Mouse (Mus musculus) neutrophil, adult 5-6 weeks (primary cell): ENCODE measurements at regions not wholly inside any gene's neighbourhood (a gene's known extent, or its start where the extent isn't known, plus 50 kb on each side); places are given as distances from the start of the nearest gene placed in this dataset.

Experiments
- ATAC-seq: fragments of 151-379, 151-347 bp; 2 replicates; pipeline ENCODE4 v1.8.0; 2017; ENCODE audit warnings: mild to moderate bottlenecking, moderate TSS enrichment; ENCODE audit not compliant: insufficient number of reproducible peaks, poor library complexity, low FRiP score, severe bottlenecking; ENCODE audit errors: extremely low read depth

DNA sequence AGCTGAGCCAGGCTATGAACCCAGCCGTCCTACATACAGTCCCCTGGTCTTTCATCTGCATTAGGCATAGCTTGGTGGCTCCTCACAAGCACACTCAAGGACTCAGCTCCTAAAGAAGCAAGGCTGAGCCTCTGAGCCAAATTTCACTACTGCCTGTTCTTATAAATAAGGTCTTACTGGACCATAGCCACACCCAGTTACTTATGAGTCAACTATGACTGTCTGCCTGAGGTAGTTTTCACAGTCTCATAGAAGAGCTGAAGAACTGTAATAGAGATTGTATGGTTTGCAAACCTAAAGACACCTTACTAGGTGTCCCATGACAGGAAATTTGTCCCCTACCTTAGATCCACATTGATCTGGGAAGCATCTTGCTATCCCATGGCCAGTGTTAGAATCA is 204.1 kb upstream of the Jmjd1c start:
- no peak for ATAC-seq

DNA sequence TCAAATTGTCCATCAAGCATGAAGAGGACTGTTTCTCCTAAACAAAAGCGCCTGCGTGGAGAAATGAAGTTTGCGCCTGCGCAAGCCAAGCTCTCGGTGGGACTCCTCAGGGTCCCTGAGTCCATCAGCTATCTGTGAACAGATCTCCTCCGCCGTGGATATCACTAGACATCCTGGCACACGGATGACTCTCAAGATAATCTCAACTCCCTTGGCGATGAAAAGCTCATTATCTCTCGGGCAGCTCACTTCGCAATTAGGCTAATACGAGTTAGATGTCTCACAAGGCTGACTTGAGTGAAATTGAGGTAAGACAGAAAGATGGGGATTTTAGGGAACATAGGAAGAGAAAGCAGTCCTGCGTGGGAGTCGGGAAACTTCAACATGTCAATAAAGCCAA is 202.1 kb upstream of the Jmjd1c start:
- ATAC-seq, result no peak

GRCm38 (mm10) chr10:66896698-66897622 is 199.0 kb upstream of the Jmjd1c start:
- ATAC-seq, result no peak

DNA sequence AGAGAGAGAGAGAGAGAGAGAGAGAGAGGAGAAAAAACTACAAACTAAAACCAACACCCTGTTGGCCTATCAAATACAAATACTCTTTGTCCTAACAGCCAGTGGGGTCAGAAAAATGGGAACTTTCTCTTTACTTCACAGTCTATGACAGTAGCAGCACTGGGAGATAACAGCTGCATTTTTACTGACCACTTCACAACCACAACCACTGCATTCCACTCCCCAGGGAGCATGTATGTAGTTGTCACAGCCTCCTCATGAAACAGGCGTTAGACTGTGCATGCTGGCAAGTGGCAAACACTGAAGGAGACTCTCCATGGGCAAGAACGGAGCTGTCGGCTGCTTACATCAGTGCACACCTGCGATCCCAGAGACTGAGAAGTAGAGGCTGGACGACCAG is 196.2 kb upstream of the Jmjd1c start:
- ATAC-seq, result no peak

- no peak for ATAC-seq
These were observed 195.1 kb upstream of the Jmjd1c start for GRCm38 (mm10) chr10:66900781-66901180.

DNA sequence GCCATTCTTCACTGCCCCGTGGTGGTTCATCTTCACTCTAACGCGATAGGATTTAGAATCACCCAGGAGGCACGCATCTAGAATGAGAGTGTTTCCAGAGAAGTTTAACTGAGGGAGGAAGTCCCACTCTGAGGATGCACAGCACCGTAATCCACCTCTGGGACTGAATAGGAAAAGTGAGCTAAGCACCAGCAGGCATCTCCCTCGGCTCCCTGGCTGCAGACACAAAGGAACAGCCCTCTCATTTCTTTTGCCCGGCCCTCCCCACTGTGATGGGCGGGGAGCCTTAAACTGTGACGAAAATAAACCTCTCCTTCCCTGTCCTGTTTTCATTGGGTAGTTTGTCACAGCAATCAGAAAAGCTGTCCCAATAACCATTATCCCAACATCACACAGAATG is 194.1 kb upstream of the Jmjd1c start:
- no peak for ATAC-seq

GRCm38 (mm10) chr10:66904552-66905367 is 191.2 kb upstream of the Jmjd1c start:
- no peak for ATAC-seq

DNA sequence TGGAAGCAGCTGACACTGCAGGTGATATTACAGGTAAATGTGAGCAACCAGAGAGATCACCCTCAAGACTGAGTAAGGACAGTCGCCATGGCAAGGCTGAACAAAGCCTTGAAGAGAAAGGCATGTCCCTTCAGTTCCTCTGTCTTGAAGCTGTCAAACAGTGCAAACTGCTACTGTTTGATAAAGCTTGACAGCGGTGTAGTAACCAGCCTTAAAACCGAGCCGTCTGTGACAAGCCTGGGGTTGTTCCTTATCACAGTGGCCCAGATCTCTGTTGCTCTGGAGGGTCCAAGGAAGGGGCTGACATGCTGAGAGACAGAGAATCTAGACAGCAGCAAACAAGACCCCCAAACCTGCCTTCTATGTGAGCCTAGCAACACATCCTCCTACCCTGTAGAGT is 188.1 kb upstream of the Jmjd1c start:
- ATAC-seq, result no peak

- peak; percentile 83 for ATAC-seq
These were observed 186.6 kb upstream of the Jmjd1c start for GRCm38 (mm10) chr10:66909204-66909889.

DNA sequence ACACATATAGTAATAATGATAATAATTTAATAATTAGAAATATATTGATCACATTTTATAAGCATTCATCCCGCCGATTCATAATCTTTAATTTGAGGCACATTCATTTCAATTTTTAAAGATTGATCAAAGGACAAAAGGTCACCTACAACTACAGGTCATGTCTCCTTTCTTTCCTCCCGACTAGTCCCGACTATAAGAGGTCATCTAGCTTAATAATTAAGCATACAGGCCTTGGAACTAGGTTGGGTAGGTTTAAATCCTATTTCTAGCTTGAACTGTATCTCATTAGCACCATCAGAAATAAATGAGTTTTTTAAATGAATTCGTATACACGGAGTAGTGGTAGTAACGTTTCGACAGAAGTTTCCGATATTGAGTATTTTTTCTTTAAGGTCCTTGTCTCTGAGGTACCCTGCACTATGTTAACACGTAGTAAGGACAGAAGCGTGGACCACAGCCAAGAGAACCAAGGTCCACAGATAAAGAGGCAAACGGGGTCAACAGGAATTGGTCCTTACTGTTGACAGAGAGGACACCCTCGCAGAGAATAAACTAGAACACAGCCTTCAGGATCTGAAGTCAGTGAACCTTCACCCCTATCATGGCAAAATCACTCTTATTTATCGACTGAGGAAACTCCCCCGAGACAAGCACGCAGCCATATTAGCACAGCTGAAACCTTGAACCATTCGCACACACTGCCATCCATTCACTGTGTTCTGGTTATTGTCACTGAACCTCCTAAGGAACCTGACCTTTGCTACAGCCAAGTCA is 185.8 kb upstream of the Jmjd1c start:
- ATAC-seq, result no peak

DNA sequence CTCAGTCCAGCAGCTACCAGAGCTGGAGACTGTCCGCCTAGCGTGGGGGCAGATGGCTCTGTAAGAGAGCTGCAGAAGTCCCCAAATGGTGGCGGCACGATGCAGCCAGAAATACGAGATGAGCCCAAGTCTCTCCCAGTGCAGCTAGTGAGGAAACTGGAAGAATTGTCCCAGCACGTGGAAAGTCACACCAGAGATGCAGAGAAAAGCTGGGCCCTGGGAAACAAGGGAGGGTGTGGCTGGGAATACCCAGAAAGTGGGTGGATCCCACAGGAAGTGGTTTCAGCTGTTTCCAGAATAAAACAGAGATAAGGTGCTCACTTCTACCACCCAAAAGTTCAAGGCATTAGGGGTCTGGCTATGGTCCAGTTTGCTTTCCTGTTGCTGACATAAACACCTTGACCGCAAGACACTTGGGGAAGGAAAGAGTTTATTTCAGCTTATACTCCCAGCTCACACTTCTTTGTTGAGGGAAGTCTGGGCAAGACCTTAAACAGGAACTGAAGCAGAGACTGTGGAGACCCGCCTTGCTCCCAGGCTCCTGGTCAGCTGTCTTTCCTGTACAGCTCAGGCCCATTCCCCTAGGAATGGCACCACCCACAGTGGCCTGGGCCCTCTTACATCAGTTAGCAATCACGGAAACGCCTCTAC is 184.5 kb upstream of the Jmjd1c start:
- no peak for ATAC-seq

- no peak for ATAC-seq
These were observed 183.5 kb upstream of the Jmjd1c start for GRCm38 (mm10) chr10:66912440-66912839.

GRCm38 (mm10) chr10:66913187-66913586 is 182.7 kb upstream of the Jmjd1c start:
- no peak for ATAC-seq

GRCm38 (mm10) chr10:66913627-66914026 is 182.3 kb upstream of the Jmjd1c start:
- ATAC-seq, result no peak

- ATAC-seq, result no peak
These were observed 181.5 kb upstream of the Jmjd1c start for GRCm38 (mm10) chr10:66914288-66914975.

- ATAC-seq, result no peak
These were observed 180.1 kb upstream of the Jmjd1c start for GRCm38 (mm10) chr10:66915801-66916200.

GRCm38 (mm10) chr10:66917725-66918124 is 178.2 kb upstream of the Jmjd1c start:
- ATAC-seq, result no peak

GRCm38 (mm10) chr10:66918713-66919112 is 177.2 kb upstream of the Jmjd1c start:
- ATAC-seq, result no peak
